Mouse (Mus musculus) thymus, postnatal 36 days (tissue): ENCODE data around the gene Mrap2.
A peak's percentile ranks its signal among the peaks of the same experiment; 100 is the strongest.
"Not testable (repeated sequence)": the region's sequence is repeated elsewhere in the genome, so short reads cannot be mapped to it uniquely, and the experiment has no call there.

ENCODE experiments used
- DNase-seq, 2 experiments: peaks; one replicate each; pipeline ENCODE4 v3.0.0; 2022; ENCODE audit warnings: mixed read lengths in 2 of 2

The Mrap2 gene

GRCm38 (mm10) chr9:87144106-87144505, at the start of gene Mrap2:
Gene Mrap2 (plus strand): TSS chr9:87144306.
- DNase-seq, result peak; percentile 3 to 9

GRCm38 (mm10) chr9:87097989-87098388, 46.1 kb upstream of the Mrap2 start:
- peak in 1 of 2 experiments; percentile 3 for DNase-seq

GRCm38 (mm10) chr9:87115019-87115418, 29.1 kb upstream of the Mrap2 start:
- no peak for DNase-seq

- no peak for DNase-seq
These were observed 28.6 kb upstream of the Mrap2 start for GRCm38 (mm10) chr9:87115456-87115931.

GRCm38 (mm10) chr9:87115978-87116377, 28.1 kb upstream of the Mrap2 start:
- DNase-seq, result no peak

GRCm38 (mm10) chr9:87118996-87119395, 25.1 kb upstream of the Mrap2 start:
- no peak for DNase-seq

GRCm38 (mm10) chr9:87121956-87122493, 22.1 kb upstream of the Mrap2 start:
- no peak for DNase-seq

- not testable (repeated sequence) for DNase-seq
These were observed 17.1 kb upstream of the Mrap2 start for GRCm38 (mm10) chr9:87127046-87127445.

GRCm38 (mm10) chr9:87135765-87136558, 8.1 kb upstream of the Mrap2 start:
- no peak for DNase-seq

GRCm38 (mm10) chr9:87143076-87143475, 1.0 kb upstream of the Mrap2 start:
- DNase-seq, result no peak

- DNase-seq, result peak; percentile 2 to 9
These were observed 426 bp downstream of the Mrap2 start for GRCm38 (mm10) chr9:87144532-87144931.

- no peak for DNase-seq
These were observed 1.1 kb downstream of the Mrap2 start for GRCm38 (mm10) chr9:87145180-87145579.

- DNase-seq, result no peak
These were observed 1.6 kb downstream of the Mrap2 start for GRCm38 (mm10) chr9:87145671-87146070.

- DNase-seq, result no peak
These were observed 2.3 kb downstream of the Mrap2 start for GRCm38 (mm10) chr9:87146400-87146799.

GRCm38 (mm10) chr9:87147927-87148326, 3.8 kb downstream of the Mrap2 start:
- DNase-seq, result no peak

- DNase-seq, result no peak
These were observed 8.7 kb downstream of the Mrap2 start for GRCm38 (mm10) chr9:87152641-87153325.

GRCm38 (mm10) chr9:87162559-87162958, 18.5 kb downstream of the Mrap2 start:
- no peak for DNase-seq

- DNase-seq, result no peak
These were observed 23.1 kb downstream of the Mrap2 start for GRCm38 (mm10) chr9:87167001-87167830.

- DNase-seq, result no peak
These were observed 23.9 kb downstream of the Mrap2 start for GRCm38 (mm10) chr9:87168051-87168450.

GRCm38 (mm10) chr9:87169144-87169543, 25.0 kb downstream of the Mrap2 start:
- no peak for DNase-seq

- DNase-seq, result no peak
These were observed 26.8 kb downstream of the Mrap2 start for GRCm38 (mm10) chr9:87170891-87171290.

GRCm38 (mm10) chr9:87171517-87171916, 27.4 kb downstream of the Mrap2 start:
- DNase-seq, result no peak

- no peak for DNase-seq
These were observed 34.4 kb downstream of the Mrap2 start for GRCm38 (mm10) chr9:87178534-87178933.
